Mouse (Mus musculus): ENCODE measurements around the gene D330045A20Rik. TPM values are rescaled to one million over a fixed set of nuclear protein-coding genes. Genes with fewer than 3 reads are reported as not detected.
"Not testable (repeated sequence)": the region's sequence is repeated elsewhere in the genome, so short reads cannot be mapped to it uniquely, and the experiment has no call there.

Gene D330045A20Rik
- total RNA-seq, 4 experiments from 2014 or later, result 0.59 to 1.3 (median 1.0) TPM

- DNase-seq, result no peak
These were observed 98.6 kb downstream of the D330045A20Rik start for GRCm38 (mm10) chrX:139578649-139579278.

- DNase-seq, result no peak
These were observed 103.4 kb downstream of the D330045A20Rik start for GRCm38 (mm10) chrX:139583616-139584015.

- DNase-seq, result not testable (repeated sequence)
These were observed 106.5 kb downstream of the D330045A20Rik start for GRCm38 (mm10) chrX:139586676-139587075.

- no peak for DNase-seq
These were observed 116.2 kb downstream of the D330045A20Rik start for GRCm38 (mm10) chrX:139596404-139596803.

Other genes starting within 250 kb of the D330045A20Rik start
- gene Trap1a, start 146.7 kb upstream of the D330045A20Rik start, total RNA-seq (2022), result not detected
- 10 to 100 TPM; 45.2 to 50.9 (median 47.4) TPM for gene Rnf128, start 82.9 kb downstream of the D330045A20Rik start, total RNA-seq (2022)
- gene Tbc1d8b, start 204.6 kb downstream of the D330045A20Rik start, total RNA-seq (2022), result 10 to 100 TPM in 2 of 4 experiments, 1 to 10 TPM in 2; 8.5 to 12.9 (median 10.8) TPM
- not detected for gene Gm15013, start 234.1 kb downstream of the D330045A20Rik start, total RNA-seq (2022)